Mouse (Mus musculus) E14TG2a.4 (cell line): Measurements from ENCODE around the gene Tigar.

Source experiments
- H3K27me3 ChIP-seq: 2 replicates; pipeline ENCODE4 v1.6.1; 2014; ENCODE audit warnings: low read length, control low read depth; ENCODE audit not compliant: insufficient read depth
- H3K36me3 ChIP-seq: 2 replicates; pipeline ENCODE4 v1.6.1; 2014; ENCODE audit warnings: low read length, control low read depth; ENCODE audit not compliant: insufficient read depth
- H3K4me1 ChIP-seq: replicated peaks from 2 replicates; pipeline ENCODE4 v1.6.1; 2014; ENCODE audit warnings: low read depth, low read length, control low read depth
- H3K4me3 ChIP-seq: replicated peaks from 2 replicates; pipeline ENCODE4 v1.5.1; 2014; ENCODE audit warnings: mild to moderate bottlenecking, low read length
- H3K9me3 ChIP-seq: 2 replicates; pipeline ENCODE4 v1.6.1; 2014; ENCODE audit warnings: low read length, control low read depth
- CTCF ChIP-seq: conservative IDR thresholded peaks from 2 replicates; pipeline ENCODE4 v1.5.1; 2014; ENCODE audit warnings: low read length
- NANOG ChIP-seq: IDR thresholded peaks from 2 replicates; pipeline ENCODE4 v1.6.1; 2014; ENCODE audit warnings: borderline replicate concordance, low read length, mixed read lengths
- POU5F1 ChIP-seq: IDR thresholded peaks from 2 replicates; pipeline ENCODE4 v1.6.1; 2014; ENCODE audit warnings: low read length, borderline replicate concordance

The Tigar gene

DNA sequence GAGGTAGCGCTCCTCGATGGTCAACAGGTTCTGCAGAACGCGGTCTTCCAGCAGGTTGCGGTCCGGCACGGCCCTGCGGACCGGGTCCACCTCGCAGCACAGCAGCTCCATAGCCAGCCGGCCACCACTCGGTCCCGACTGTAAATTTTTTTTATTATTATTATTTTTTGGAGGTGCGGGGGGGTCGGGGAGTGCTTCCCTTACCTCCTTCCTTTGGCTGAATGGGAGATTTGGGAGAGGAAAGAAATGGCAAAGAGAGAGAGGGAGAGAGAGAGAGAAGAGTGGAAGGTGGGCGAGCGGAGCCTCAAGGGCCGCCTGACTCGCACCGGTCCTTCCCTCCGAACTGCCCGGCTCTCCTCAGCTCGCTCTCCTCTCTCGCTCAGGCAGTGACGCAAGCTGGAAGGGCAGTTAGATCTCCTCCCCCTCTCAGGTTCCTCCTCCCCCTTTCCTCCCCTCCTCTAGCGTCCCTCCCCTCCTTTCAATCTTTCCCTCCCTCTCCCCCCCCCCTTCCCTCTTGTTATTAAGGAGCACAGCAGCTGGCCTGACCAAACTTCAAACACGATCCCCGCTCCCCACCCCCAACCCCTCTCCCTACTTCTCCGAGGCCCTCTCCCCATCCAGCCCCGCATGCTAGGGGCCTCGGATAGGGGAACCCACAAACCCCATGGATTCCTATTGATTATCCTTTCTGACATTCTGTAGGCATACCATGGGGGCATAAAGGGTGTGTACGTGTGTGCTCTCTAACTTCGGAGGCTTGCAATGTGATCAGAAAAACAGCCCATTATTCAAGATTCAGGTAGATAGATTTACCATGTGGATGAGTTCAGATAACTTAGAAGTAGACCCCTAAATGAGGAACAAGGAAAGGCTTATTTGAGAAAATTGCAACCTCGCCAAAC, 41.6 kb upstream of the Tigar start:
- Histone ChIP-seq H3K36me3 (peaks cover 21% of the 10 kb centered on the region), H3K27me3 (peaks cover 72% of the 10 kb centered on the region), H3K4me1 (peaks cover 69% of the 10 kb centered on the region), H3K9me3 (no peaks in the 10 kb centered on the region), H3K4me3 (peak overlapping the region; percentile 79)
- TF ChIP-seq NANOG, result no peak
- no peak for TF ChIP-seq POU5F1
- no peak for TF ChIP-seq CTCF

- peak overlapping the region; percentile 79 for H3K4me3 ChIP-seq
- H3K27me3 ChIP-seq, result peaks cover 64% of the 10 kb centered on the region
- no peaks in the 10 kb centered on the region for H3K9me3 ChIP-seq
- TF ChIP-seq POU5F1, result no peak
- no peak for TF ChIP-seq CTCF
- TF ChIP-seq NANOG, result no peak
- H3K4me1 ChIP-seq, result peaks cover 67% of the 10 kb centered on the region
- peaks cover 28% of the 10 kb centered on the region for H3K36me3 ChIP-seq
Measured at GRCm38 (mm10) chr6:127149944-127150662, 40.7 kb upstream of the Tigar start.

DNA sequence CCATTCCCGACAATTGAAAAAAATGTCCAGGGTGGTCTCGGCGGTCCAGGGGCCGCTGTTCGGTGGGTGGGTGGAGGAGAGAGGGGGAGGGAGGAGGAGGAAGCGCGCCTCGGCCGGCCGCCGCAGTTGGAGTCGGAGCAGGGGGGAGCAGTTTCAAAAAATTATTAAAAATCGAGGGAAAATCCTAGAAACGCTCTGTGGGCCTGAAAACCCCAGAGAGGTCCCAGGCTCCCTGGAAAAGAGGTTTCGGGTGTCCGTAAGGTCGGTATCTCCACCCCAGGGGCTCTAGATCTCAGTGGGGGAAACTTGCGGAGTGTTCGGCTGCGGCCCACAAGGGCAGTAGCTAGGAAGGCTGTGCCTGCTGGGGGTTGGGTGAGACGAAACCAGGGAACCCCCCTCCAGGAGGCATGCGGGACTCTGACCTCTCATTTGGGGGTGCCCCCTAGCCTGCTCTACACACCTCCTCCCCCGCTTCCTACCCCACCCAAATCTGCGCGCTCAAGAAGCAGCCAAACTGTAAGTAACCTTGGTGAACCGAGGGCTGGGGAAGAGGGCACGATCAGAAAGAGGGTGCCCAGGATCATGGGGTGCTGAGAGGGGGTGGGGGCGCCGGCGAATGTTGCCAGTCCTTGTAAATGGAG, 40.1 kb upstream of the Tigar start:
- H3K4me1 ChIP-seq, result peaks cover 64% of the 10 kb centered on the region
- peaks cover 58% of the 10 kb centered on the region for H3K27me3 ChIP-seq
- no peak for TF ChIP-seq POU5F1
- peaks cover 35% of the 10 kb centered on the region for H3K36me3 ChIP-seq
- peak overlapping the region; percentile 79 for H3K4me3 ChIP-seq
- no peaks in the 10 kb centered on the region for H3K9me3 ChIP-seq

DNA sequence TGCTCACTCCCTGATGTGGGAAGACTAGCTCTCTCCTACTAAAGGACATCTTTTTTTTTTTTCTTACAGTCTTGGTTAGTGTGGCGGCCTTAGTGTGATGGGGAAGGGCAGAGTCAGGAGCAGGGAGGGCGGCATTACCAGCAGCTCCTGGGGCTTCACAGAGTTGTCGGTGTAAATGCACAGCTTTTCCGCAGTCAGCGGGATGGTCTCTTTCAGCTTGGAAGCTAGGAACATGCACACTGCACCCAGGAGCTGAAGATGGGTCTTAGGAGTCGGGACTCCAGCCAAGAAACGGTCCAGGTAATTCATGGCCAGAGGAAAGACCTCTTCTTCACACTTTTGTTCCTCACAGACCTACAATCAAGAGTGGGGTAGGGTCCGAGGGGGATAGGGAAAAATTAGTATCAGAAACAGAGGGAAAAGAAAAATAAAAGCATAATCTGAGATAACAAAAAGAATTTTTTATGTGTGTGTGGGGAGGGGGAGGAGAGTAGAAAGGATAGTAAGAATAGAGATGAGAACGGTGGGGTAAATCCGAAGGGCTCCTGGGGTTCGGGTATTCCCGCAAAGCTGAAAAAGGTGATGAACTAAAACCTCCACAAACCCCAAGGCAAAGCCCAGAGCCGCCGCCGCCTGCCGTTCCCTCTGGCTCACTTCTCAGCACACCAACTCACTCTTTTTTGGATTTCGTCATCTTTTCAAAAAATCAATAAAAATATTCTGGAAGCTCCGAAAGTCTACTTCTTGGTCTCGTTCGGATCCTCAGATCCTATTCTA, 39.4 kb upstream of the Tigar start:
- H3K4me1 ChIP-seq, result peaks cover 64% of the 10 kb centered on the region
- no peak for TF ChIP-seq POU5F1
- TF ChIP-seq CTCF, result no peak
- TF ChIP-seq NANOG, result no peak
- H3K27me3 ChIP-seq, result peaks cover 51% of the 10 kb centered on the region
- peak overlapping the region; percentile 79 for H3K4me3 ChIP-seq
- H3K9me3 ChIP-seq, result no peaks in the 10 kb centered on the region
- peaks cover 39% of the 10 kb centered on the region for H3K36me3 ChIP-seq

DNA sequence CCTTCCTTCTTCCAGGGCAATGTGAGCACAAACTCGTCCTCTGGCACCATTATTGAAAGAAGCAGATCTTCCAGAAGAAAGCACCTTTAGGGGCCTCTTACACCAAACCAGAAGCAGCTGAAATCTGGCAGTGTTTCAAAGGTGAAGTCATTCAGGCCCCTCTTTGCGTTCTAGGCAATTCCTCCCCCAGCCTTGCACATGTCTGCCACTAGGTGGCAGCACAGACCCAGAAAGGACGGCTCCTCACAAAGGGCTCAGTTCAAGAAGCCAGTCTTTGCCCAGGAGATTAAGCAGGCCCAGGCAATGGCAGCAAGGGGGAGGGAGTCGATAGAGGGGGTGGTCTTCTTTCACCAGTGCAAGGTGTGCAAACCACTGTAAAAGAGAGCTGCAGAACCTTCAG, 38.3 kb upstream of the Tigar start:
- Histone ChIP-seq H3K27me3 (peaks cover 41% of the 10 kb centered on the region), H3K9me3 (no peaks in the 10 kb centered on the region), H3K36me3 (peaks cover 39% of the 10 kb centered on the region), H3K4me1 (peaks cover 65% of the 10 kb centered on the region), H3K4me3 (no peak overlapping the region)
- TF ChIP-seq CTCF (peak; percentile 94), POU5F1 (no peak)

DNA sequence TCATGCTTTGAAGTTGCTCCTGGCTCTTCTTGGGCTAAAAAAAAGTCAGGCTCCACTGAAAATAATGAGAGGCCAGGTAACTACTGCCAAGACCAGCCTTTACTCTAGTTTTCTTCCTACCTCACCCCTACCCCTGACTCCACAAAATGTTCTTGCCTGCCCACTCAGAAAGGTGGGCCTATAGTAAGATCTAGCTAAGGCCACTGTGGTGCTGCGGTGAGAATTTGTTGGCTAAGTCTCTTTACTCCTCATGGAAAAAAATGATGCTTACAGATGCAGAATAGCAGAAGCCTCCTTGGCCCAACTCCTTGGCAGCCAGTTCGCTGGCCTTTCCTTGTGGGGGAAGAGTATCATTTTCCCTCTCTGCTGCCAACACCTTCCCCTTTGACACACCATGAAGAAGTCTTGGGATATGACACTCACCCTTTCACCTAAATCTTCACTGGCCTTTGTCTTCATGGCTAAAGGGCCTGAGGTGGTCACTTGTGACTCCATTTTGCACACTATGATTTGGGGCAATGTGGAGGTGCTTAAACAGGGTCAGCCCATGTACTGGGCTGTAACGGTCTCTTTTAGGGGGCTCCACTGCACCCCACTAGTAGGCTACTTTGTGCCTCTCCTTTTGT, 37.1 kb upstream of the Tigar start:
- TF ChIP-seq POU5F1 (no peak), NANOG (no peak), CTCF (no peak)
- peaks cover 64% of the 10 kb centered on the region for H3K4me1 ChIP-seq

GRCm38 (mm10) chr6:127145464-127146190, 36.3 kb upstream of the Tigar start:
- no peaks in the 10 kb centered on the region for H3K9me3 ChIP-seq
- H3K27me3 ChIP-seq, result peaks cover 25% of the 10 kb centered on the region
- no peak for TF ChIP-seq POU5F1
- peaks cover 58% of the 10 kb centered on the region for H3K4me1 ChIP-seq
- no peak overlapping the region for H3K4me3 ChIP-seq
- peaks cover 51% of the 10 kb centered on the region for H3K36me3 ChIP-seq

More for the DNA sequence above, 37.1 kb upstream of the Tigar start:
- Histone ChIP-seq H3K4me3 (no peak overlapping the region), H3K36me3 (peaks cover 43% of the 10 kb centered on the region), H3K9me3 (no peaks in the 10 kb centered on the region), H3K27me3 (peaks cover 32% of the 10 kb centered on the region)
